Comparison of ENCODE assay signal across 8 mouse cellular contexts in genomic region chr11:70219873-70220272, GRCm38 (mm10). TPM values are rescaled to one million over a fixed set of nuclear protein-coding genes. Genes with fewer than 3 reads are reported as not detected.
A peak's percentile ranks its signal among the peaks of the same experiment; 100 is the strongest.
DNase-seq lines count a peak whose midpoint lies in the region; ATAC-seq lines count a peak whose summit lies in the region.

No protein-coding gene starts in this region.

- H3K36me3 ChIP-seq in kidney, embryonic 15.5 days: peaks cover 6% of the 10 kb centered on the region; the same call in 1 of the 2 replicates
- H3K36me3 ChIP-seq in hindbrain, embryonic 14.5 days (replicated peaks; ENCODE audit: control insufficient read depth, insufficient read depth): peaks cover 16% of the 10 kb centered on the region
- peaks cover 15% of the 10 kb centered on the region; the same call in 1 of the 2 replicates for H3K36me3 ChIP-seq in midbrain, embryonic 14.5 days (ENCODE audit: control insufficient read depth, insufficient read depth, low read length)

- H3K4me3 ChIP-seq in kidney, embryonic 15.5 days (replicated peaks): peak overlapping the region; percentile 58
- H3K4me3 ChIP-seq in brown adipose tissue, adult 24 weeks (ENCODE audit: insufficient read depth, low read depth, low read length): peak overlapping the region; percentile 68
- peak overlapping the region; percentile 66 for H3K4me3 ChIP-seq in hindbrain, embryonic 14.5 days (replicated peaks; ENCODE audit: low read length)
- peak overlapping the region; percentile 57 for H3K4me3 ChIP-seq in midbrain, embryonic 14.5 days (replicated peaks; ENCODE audit: low read depth, low read length)

- DNase-seq in kidney, postnatal 10 days: no peak
- DNase-seq in hindbrain, embryonic 14.5 days (ENCODE audit: low spot score): no peak
- DNase-seq in midbrain, embryonic 14.5 days: no peak
- DNase-seq in adrenal gland, adult (ENCODE audit: inconsistent age in 2 of 2, low spot score in 1 of 2): no peak
- DNase-seq in spleen, postnatal 10 days (ENCODE audit: low spot score in 2 of 2): no peak
- no peak for DNase-seq in left cerebral cortex, postnatal 4 days

- 62% methylated on average over 7 of the region's 7 CpGs for WGBS in kidney, embryonic 15.5 days
- 56% methylated on average over 7 of the region's 7 CpGs for WGBS in hindbrain, embryonic 14.5 days
- 53% methylated on average over 7 of the region's 7 CpGs for WGBS in midbrain, embryonic 14.5 days

- peak overlapping the region; percentile 93 for H3K4me2 ChIP-seq in kidney, embryonic 15.5 days
- peak overlapping the region; percentile 91 for H3K4me2 ChIP-seq in hindbrain, embryonic 14.5 days (replicated peaks)
- H3K4me2 ChIP-seq in midbrain, embryonic 14.5 days (ENCODE audit: low read length): peak overlapping the region; percentile 88

- H3K4me1 ChIP-seq in kidney, embryonic 15.5 days: peaks cover 52% of the 10 kb centered on the region
- peaks cover 9% of the 10 kb centered on the region for H3K4me1 ChIP-seq in brown adipose tissue, adult 24 weeks (ENCODE audit: control insufficient read depth, insufficient read depth, insufficient read length, low read length)
- H3K4me1 ChIP-seq in hindbrain, embryonic 14.5 days (replicated peaks; ENCODE audit: control insufficient read depth, insufficient read depth, low read length): peaks cover 30% of the 10 kb centered on the region
- peaks cover 33% of the 10 kb centered on the region for H3K4me1 ChIP-seq in midbrain, embryonic 14.5 days (ENCODE audit: control insufficient read depth, insufficient read depth, low read length)

- peak overlapping the region; percentile 67 for H3K9ac ChIP-seq in kidney, embryonic 15.5 days
- H3K9ac ChIP-seq in hindbrain, embryonic 14.5 days: peak overlapping the region; percentile 88
- peak overlapping the region; percentile 81 for H3K9ac ChIP-seq in midbrain, embryonic 14.5 days (replicated peaks; ENCODE audit: low read length)

- ATAC-seq in kidney, embryonic 15.5 days (replicated peaks; ENCODE audit: low FRiP score): no peak
- ATAC-seq in hindbrain, embryonic 14.5 days (ENCODE audit: low FRiP score): no peak
- no peak for ATAC-seq in midbrain, embryonic 14.5 days (ENCODE audit: low FRiP score, low TSS enrichment)

- H3K27me3 ChIP-seq in kidney, embryonic 15.5 days: peaks cover 64% of the 10 kb centered on the region
- peaks cover 32% of the 10 kb centered on the region for H3K27me3 ChIP-seq in hindbrain, embryonic 14.5 days (ENCODE audit: control insufficient read depth, insufficient read depth, low read length)
- H3K27me3 ChIP-seq in midbrain, embryonic 14.5 days (ENCODE audit: control insufficient read depth, insufficient read depth, low read length): peaks cover 23% of the 10 kb centered on the region

- H3K9me3 ChIP-seq in kidney, embryonic 15.5 days (replicated peaks): no peaks in the 10 kb centered on the region
- no peaks in the 10 kb centered on the region for H3K9me3 ChIP-seq in hindbrain, embryonic 14.5 days (ENCODE audit: control insufficient read depth, low read length)
- H3K9me3 ChIP-seq in midbrain, embryonic 14.5 days (ENCODE audit: control insufficient read depth, low read length): no peaks in the 10 kb centered on the region

- peak overlapping the region; percentile 89 for H3K27ac ChIP-seq in kidney, embryonic 15.5 days
- H3K27ac ChIP-seq in brown adipose tissue, adult 24 weeks (replicated peaks; ENCODE audit: low read depth, low read length): peak overlapping the region; percentile 75
- H3K27ac ChIP-seq in hindbrain, embryonic 14.5 days: peak overlapping the region; percentile 91
- peak overlapping the region; percentile 88 for H3K27ac ChIP-seq in midbrain, embryonic 14.5 days (replicated peaks; ENCODE audit: low read depth, low read length)

- intact Hi-C loops in left cerebral cortex, postnatal 4 days (cut with DNase I): no loop called here

RNA-seq across cellular contexts. Expression of gene Slc16a13, which starts 1.0 kb away (rescaled TPM):
- polyA plus RNA-seq in kidney, embryonic 15.5 days (2015; fragmentation: Nextera tagmentation; extraction: Ambion mirVana): 13.3 TPM in 2 replicates
- polyA plus RNA-seq in brown adipose tissue, adult 24 weeks (2012; ENCODE audit: insufficient read depth, insufficient read length, missing spikeins): 0.67 and 2.2 TPM in 2 replicates
- polyA plus RNA-seq in hindbrain, embryonic 14.5 days (2014; fragmentation: Nextera tagmentation; extraction: Ambion mirVana): 12.9 and 13.4 TPM in 2 replicates
- polyA plus RNA-seq in midbrain, embryonic 14.5 days (2014; fragmentation: Nextera tagmentation; extraction: Ambion mirVana): 10.0 and 10.7 TPM in 2 replicates
- 10 to 100 TPM; 14.8 to 15.2 TPM for total RNA-seq in left cerebral cortex, postnatal 4 days (2021)

RNA-seq across cellular contexts. Expression of gene Slc16a11, which starts 7.3 kb away (rescaled TPM):
- polyA plus RNA-seq in kidney, embryonic 15.5 days (2015; fragmentation: Nextera tagmentation; extraction: Ambion mirVana): 4.3 and 5.8 TPM in 2 replicates
- polyA plus RNA-seq in brown adipose tissue, adult 24 weeks (2012; ENCODE audit: insufficient read depth, insufficient read length, missing spikeins): not detected in 2 replicates
- polyA plus RNA-seq in hindbrain, embryonic 14.5 days (2014; fragmentation: Nextera tagmentation; extraction: Ambion mirVana): 3.5 and 4.7 TPM in 2 replicates
- polyA plus RNA-seq in midbrain, embryonic 14.5 days (2014; fragmentation: Nextera tagmentation; extraction: Ambion mirVana): 1.5 and 3.2 TPM in 2 replicates
- total RNA-seq in left cerebral cortex, postnatal 4 days (2021): 10 to 100 TPM; 16.8 to 26.8 TPM

RNA-seq across cellular contexts. Expression of gene Bcl6b, which starts 9.7 kb away (rescaled TPM):
- polyA plus RNA-seq in kidney, embryonic 15.5 days (2015; fragmentation: Nextera tagmentation; extraction: Ambion mirVana): 26.9 and 28.4 TPM in 2 replicates
- 7.0 and 13.4 TPM in 2 replicates for polyA plus RNA-seq in brown adipose tissue, adult 24 weeks (2012; ENCODE audit: insufficient read depth, insufficient read length, missing spikeins)
- 5.0 and 5.2 TPM in 2 replicates for polyA plus RNA-seq in hindbrain, embryonic 14.5 days (2014; fragmentation: Nextera tagmentation; extraction: Ambion mirVana)
- 2.5 and 4.4 TPM in 2 replicates for polyA plus RNA-seq in midbrain, embryonic 14.5 days (2014; fragmentation: Nextera tagmentation; extraction: Ambion mirVana)
- total RNA-seq in left cerebral cortex, postnatal 4 days (2021): 1 to 10 TPM; 9.1 to 9.3 TPM

RNA-seq across cellular contexts. Expression of gene 0610010K14Rik, which starts 17.8 kb away (rescaled TPM):
- 178 and 179 TPM in 2 replicates for polyA plus RNA-seq in kidney, embryonic 15.5 days (2015; fragmentation: Nextera tagmentation; extraction: Ambion mirVana)
- 28.7 and 40.6 TPM in 2 replicates for polyA plus RNA-seq in brown adipose tissue, adult 24 weeks (2012; ENCODE audit: insufficient read depth, insufficient read length, missing spikeins)
- 155 and 161 TPM in 2 replicates for polyA plus RNA-seq in hindbrain, embryonic 14.5 days (2014; fragmentation: Nextera tagmentation; extraction: Ambion mirVana)
- 171 and 205 TPM in 2 replicates for polyA plus RNA-seq in midbrain, embryonic 14.5 days (2014; fragmentation: Nextera tagmentation; extraction: Ambion mirVana)
- 10 to 100 TPM; 64.2 to 73.1 TPM for total RNA-seq in left cerebral cortex, postnatal 4 days (2021)

RNA-seq across cellular contexts. Expression of gene Gm21988, which starts 19.8 kb away (rescaled TPM):
- polyA plus RNA-seq in kidney, embryonic 15.5 days (2015; fragmentation: Nextera tagmentation; extraction: Ambion mirVana): 10.4 and 13.0 TPM in 2 replicates
- polyA plus RNA-seq in brown adipose tissue, adult 24 weeks (2012; ENCODE audit: insufficient read depth, insufficient read length, missing spikeins): 4.0 and 4.8 TPM in 2 replicates
- 12.6 and 15.9 TPM in 2 replicates for polyA plus RNA-seq in hindbrain, embryonic 14.5 days (2014; fragmentation: Nextera tagmentation; extraction: Ambion mirVana)
- polyA plus RNA-seq in midbrain, embryonic 14.5 days (2014; fragmentation: Nextera tagmentation; extraction: Ambion mirVana): 13.4 and 16.3 TPM in 2 replicates
- 1 to 10 TPM; 8.5 to 8.6 TPM for total RNA-seq in left cerebral cortex, postnatal 4 days (2021)
